Mouse (Mus musculus): Measurements from ENCODE around the gene Asic2.

- no peak for TF ChIP-seq CTCF (IDR thresholded peaks at IDR 0.05 in 2 of 3, conservative IDR thresholded peaks at IDR 0.05 in 1 of 3; ENCODE audit: control insufficient read depth in 1 of 3, insufficient read depth in 1 of 3, low read depth in 2 of 3, low read length in 3 of 3, poor library complexity in 1 of 3, severe bottlenecking in 1 of 3)
- no peak for TF ChIP-seq CHD2 (IDR thresholded peaks at IDR 0.05; ENCODE audit: low read length)
- no peak for TF ChIP-seq GATA1 (IDR thresholded peaks at IDR 0.05; ENCODE audit: low read depth, low read length)
- TF ChIP-seq NELFE (IDR thresholded peaks at IDR 0.05; ENCODE audit: low read depth, low read length), result no peak
- TF ChIP-seq MYB (IDR thresholded peaks at IDR 0.05; ENCODE audit: low read depth, low read length), result no peak
- TF ChIP-seq USF1 (IDR thresholded peaks at IDR 0.05; ENCODE audit: low read depth, low read length), result no peak
- no peak for TF ChIP-seq SMC3 (IDR thresholded peaks at IDR 0.05; ENCODE audit: low read depth, low read length)
- TF ChIP-seq UBTF (IDR thresholded peaks at IDR 0.05; ENCODE audit: borderline replicate concordance, insufficient read depth, low read depth, low read length), result no peak
- TF ChIP-seq E2F4 (IDR thresholded peaks at IDR 0.05; ENCODE audit: borderline replicate concordance, low read depth, low read length), result no peak
- TF ChIP-seq ZKSCAN1 (IDR thresholded peaks at IDR 0.05; ENCODE audit: low read depth, low read length), result no peak
Measured at GRCm38 (mm10) chr11:81671724-81672123, 296.5 kb downstream of the Asic2 start.
